Mouse (Mus musculus) embryonic facial prominence, embryonic 10.5 days (tissue): ENCODE measurements around the gene Smyd1. TPM values are rescaled to one million over a fixed set of nuclear protein-coding genes. Genes with fewer than 3 reads are reported as not detected.

Experiments used
- DNase-seq: peaks from one replicate; pipeline ENCODE4 v3.0.0-alpha.2; 2017; ENCODE audit warnings: low spot score
- H3K27ac ChIP-seq: fragments of 300-500 bp; sonication (generic); replicated peaks from 2 replicates; pipeline ENCODE4 v1.5.1; 2016; ENCODE audit warnings: mild to moderate bottlenecking
- H3K27me3 ChIP-seq: fragments of 300-500 bp; sonication (generic); replicated peaks from 2 replicates; pipeline ENCODE4 v1.6.1; 2016; ENCODE audit warnings: low read depth, mild to moderate bottlenecking; ENCODE audit not compliant: poor library complexity, severe bottlenecking
- H3K36me3 ChIP-seq: fragments of 300-500 bp; sonication (generic); replicated peaks from 2 replicates; pipeline ENCODE4 v1.6.1; 2016; ENCODE audit warnings: mild to moderate bottlenecking, moderate library complexity
- H3K4me1 ChIP-seq: fragments of 300-500 bp; sonication (generic); 2 replicates; pipeline ENCODE4 v1.6.1; 2016
- H3K4me3 ChIP-seq: fragments of 300-500 bp; sonication (generic); 2 replicates; pipeline ENCODE4 v1.5.1; 2016; ENCODE audit warnings: mild to moderate bottlenecking, moderate library complexity
- H3K9me3 ChIP-seq: fragments of 300-500 bp; sonication (generic); 2 replicates; pipeline ENCODE4 v1.6.1; 2016; ENCODE audit warnings: mild to moderate bottlenecking
- WGBS: fragments of 180-500 bp; shearing (Covaris S2); methylation state at CpG from one replicate; pipeline ENCODE4 v1.1.7; 2016; 5-methylcytosine and 5-hydroxymethylcytosine counted together
- polyA plus RNA-seq: library from polyadenylated mRNA; unstranded; fragments of >200 nt; fragmentation: Nextera tagmentation; extraction: Ambion mirVana; gene quantifications from 2 replicates; pipeline ENCODE4 v1.2.1, GENCODE M21; 2016

Gene Smyd1
- polyA plus RNA-seq, 1 experiment from 2014 or later: 0.25 TPM

- H3K36me3 ChIP-seq: no peaks in the 10 kb centered on the region
- no peak for DNase-seq
- H3K9me3 ChIP-seq: no peaks in the 10 kb centered on the region
- 72% methylated on average over 6 of the region's 6 CpGs for WGBS
- no peak overlapping the region for H3K27ac ChIP-seq
- no peaks in the 10 kb centered on the region for H3K27me3 ChIP-seq
- no peak overlapping the region for H3K4me3 ChIP-seq
- H3K4me1 ChIP-seq: no peaks in the 10 kb centered on the region
Measured at GRCm38 (mm10) chr6:71302097-71302731, 19.8 kb downstream of the Smyd1 start.

GRCm38 (mm10) chr6:71298751-71299150, 23.3 kb downstream of the Smyd1 start:
- no peak overlapping the region for H3K4me3 ChIP-seq
- DNase-seq: peak; percentile 53
- no peaks in the 10 kb centered on the region for H3K4me1 ChIP-seq
- H3K27ac ChIP-seq: no peak overlapping the region
- H3K36me3 ChIP-seq: no peaks in the 10 kb centered on the region
- 31% methylated on average over 3 of the region's 3 CpGs for WGBS
- H3K9me3 ChIP-seq: no peaks in the 10 kb centered on the region
- no peaks in the 10 kb centered on the region for H3K27me3 ChIP-seq

GRCm38 (mm10) chr6:71298051-71298450, 24.0 kb downstream of the Smyd1 start:
- DNase-seq: no peak
- H3K36me3 ChIP-seq: no peaks in the 10 kb centered on the region
- H3K4me1 ChIP-seq: no peaks in the 10 kb centered on the region
- no peaks in the 10 kb centered on the region for H3K9me3 ChIP-seq
- H3K27ac ChIP-seq: no peak overlapping the region
- 75% methylated on average over 2 of the region's 2 CpGs for WGBS
- H3K4me3 ChIP-seq: no peak overlapping the region
- no peaks in the 10 kb centered on the region for H3K27me3 ChIP-seq

- Histone ChIP-seq H3K9me3 (no peaks in the 10 kb centered on the region), H3K4me1 (no peaks in the 10 kb centered on the region), H3K36me3 (no peaks in the 10 kb centered on the region), H3K27ac (no peak overlapping the region), H3K27me3 (no peaks in the 10 kb centered on the region), H3K4me3 (no peak overlapping the region)
- WGBS: 75% methylated on average over 6 of the region's 6 CpGs
- DNase-seq: no peak
Measured at GRCm38 (mm10) chr6:71295303-71295702, 26.7 kb downstream of the Smyd1 start.

- H3K27me3 ChIP-seq: no peaks in the 10 kb centered on the region
- no peak overlapping the region for H3K27ac ChIP-seq
- H3K36me3 ChIP-seq: no peaks in the 10 kb centered on the region
- H3K4me3 ChIP-seq: no peak overlapping the region
- no peaks in the 10 kb centered on the region for H3K9me3 ChIP-seq
- H3K4me1 ChIP-seq: no peaks in the 10 kb centered on the region
- DNase-seq: no peak
- 91% methylated on average over 14 of the region's 14 CpGs for WGBS
Measured at GRCm38 (mm10) chr6:71293509-71293908, 28.5 kb downstream of the Smyd1 start.

GRCm38 (mm10) chr6:71279418-71279817, 42.6 kb downstream of the Smyd1 start:
- WGBS: 86% methylated on average over 1 of the region's 1 CpGs
- no peaks in the 10 kb centered on the region for H3K27me3 ChIP-seq
- no peaks in the 10 kb centered on the region for H3K4me1 ChIP-seq
- no peak overlapping the region for H3K27ac ChIP-seq
- H3K9me3 ChIP-seq: no peaks in the 10 kb centered on the region
- no peak for DNase-seq
- H3K36me3 ChIP-seq: peaks cover 10% of the 10 kb centered on the region
- no peak overlapping the region for H3K4me3 ChIP-seq

- Histone ChIP-seq H3K9me3 (no peaks in the 10 kb centered on the region), H3K36me3 (no peaks in the 10 kb centered on the region), H3K27ac (no peak overlapping the region), H3K4me1 (peaks cover 17% of the 10 kb centered on the region), H3K4me3 (no peak overlapping the region), H3K27me3 (no peaks in the 10 kb centered on the region)
- 87% methylated on average over 1 of the region's 1 CpGs for WGBS
- no peak for DNase-seq
Measured at GRCm38 (mm10) chr6:71274621-71275020, 47.4 kb downstream of the Smyd1 start.

DNA sequence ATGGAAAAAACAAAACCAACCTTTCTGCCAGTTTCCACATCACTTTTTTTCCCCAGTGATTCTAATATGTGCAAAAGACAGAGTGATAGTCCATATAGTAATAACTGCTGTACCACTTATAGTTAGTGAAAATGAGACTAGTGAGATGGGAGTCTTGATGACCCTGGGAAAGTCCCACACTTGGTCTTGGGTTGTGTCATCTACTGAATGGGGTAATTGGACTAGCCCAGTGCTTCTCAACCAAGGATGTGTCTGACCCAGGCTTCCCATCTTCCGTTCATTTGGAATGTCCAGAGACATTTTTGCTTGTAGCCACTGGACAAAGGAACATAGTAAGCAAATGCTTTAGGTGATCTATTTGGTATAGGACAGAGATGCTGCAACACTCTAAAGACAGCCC, 48.3 kb downstream of the Smyd1 start:
- Histone ChIP-seq H3K27ac (no peak overlapping the region), H3K36me3 (no peaks in the 10 kb centered on the region), H3K4me1 (peaks cover 17% of the 10 kb centered on the region), H3K9me3 (no peaks in the 10 kb centered on the region), H3K4me3 (no peak overlapping the region), H3K27me3 (no peaks in the 10 kb centered on the region)
- WGBS: 92% methylated on average over 1 of the region's 1 CpGs
- no peak for DNase-seq

GRCm38 (mm10) chr6:71272316-71272741, 49.7 kb downstream of the Smyd1 start:
- Histone ChIP-seq H3K4me1 (peaks cover 17% of the 10 kb centered on the region), H3K27me3 (no peaks in the 10 kb centered on the region), H3K36me3 (no peaks in the 10 kb centered on the region), H3K27ac (peak overlapping the region; percentile 98), H3K4me3 (peak overlapping the region; percentile 95), H3K9me3 (no peaks in the 10 kb centered on the region)
- 2% methylated on average over 11 of the region's 11 CpGs for WGBS
- DNase-seq: no peak

DNA sequence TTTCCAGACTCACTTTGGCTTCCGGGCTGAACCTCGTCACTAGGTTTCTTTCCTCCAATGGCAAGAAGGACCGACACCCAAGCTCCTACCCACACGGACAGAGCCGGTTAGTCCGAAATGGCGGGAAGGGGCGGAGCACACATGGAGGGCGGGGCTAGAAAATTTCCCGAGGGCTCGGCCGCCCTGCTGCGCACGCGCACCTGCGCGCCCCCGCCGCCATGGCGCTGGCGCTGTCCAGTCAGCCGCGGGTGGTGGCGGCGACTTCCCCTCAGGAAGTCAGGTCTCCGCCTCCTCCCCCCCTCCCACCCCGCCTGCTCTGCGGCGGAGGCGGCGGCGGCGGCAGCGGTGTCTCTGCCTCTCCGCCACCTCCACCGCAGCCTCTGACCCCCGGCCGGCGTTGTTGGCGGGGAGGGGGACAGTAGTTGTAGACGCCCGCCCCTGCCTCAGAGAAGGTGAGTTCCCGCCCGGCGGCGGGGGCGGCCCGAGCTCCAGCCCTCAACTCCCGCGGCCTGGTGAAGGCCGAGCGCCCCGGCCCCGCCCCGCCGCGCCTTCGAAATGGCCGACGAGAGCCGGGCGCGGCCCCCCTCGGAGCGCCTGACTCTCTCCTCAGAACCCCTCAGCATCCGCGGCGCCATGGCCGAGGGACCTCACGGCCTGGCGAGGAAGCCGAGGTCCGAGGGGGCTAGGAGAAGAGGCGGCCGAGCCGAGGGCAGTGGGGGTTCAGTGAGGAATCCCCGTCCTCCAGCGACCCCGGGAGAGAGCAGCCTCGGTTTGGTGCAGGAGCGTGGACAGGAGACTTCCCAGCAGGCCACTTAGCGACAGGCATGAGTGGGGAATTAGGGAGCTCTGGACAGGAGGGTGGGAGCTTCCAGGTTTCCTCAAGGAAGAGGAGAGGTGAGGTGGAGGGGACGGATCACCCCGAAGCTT, 50.4 kb downstream of the Smyd1 start, which contains the start of gene Krcc1:
Gene Krcc1, plus strand, starts transcription at position 289 of the 927 bp plus-strand sequence.
- no peaks in the 10 kb centered on the region for H3K36me3 ChIP-seq
- peak; percentile 98 for DNase-seq
- no peaks in the 10 kb centered on the region for H3K9me3 ChIP-seq
- WGBS: 1% methylated on average over 83 of the region's 84 CpGs
- H3K4me1 ChIP-seq: peaks cover 17% of the 10 kb centered on the region
- H3K4me3 ChIP-seq: peak within 1 kb of the TSS; percentile 95
- H3K27ac ChIP-seq: peak within 1 kb of the TSS; percentile 98
- no peaks in the 10 kb centered on the region for H3K27me3 ChIP-seq

DNA sequence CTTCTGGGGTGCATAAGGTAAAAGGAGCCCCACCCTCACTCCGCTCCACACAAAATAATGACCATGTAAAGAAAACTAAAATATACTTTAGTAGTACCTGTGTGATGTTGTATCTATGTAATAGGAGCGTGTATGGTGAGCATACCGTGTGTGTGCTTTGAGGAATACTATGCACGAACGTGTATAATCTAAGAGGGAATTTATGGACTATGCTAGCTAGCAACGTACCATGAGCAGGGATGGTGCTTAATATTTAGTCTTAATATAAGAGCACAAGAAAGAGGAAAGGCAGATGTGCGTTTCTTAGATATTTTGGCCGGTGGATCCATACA, 51.0 kb downstream of the Smyd1 start:
- 2% methylated on average over 8 of the region's 8 CpGs for WGBS
- H3K27ac ChIP-seq: peak overlapping the region; percentile 98

GRCm38 (mm10) chr6:71270301-71271056, 51.6 kb downstream of the Smyd1 start:
- Histone ChIP-seq H3K4me3 (peak overlapping the region; percentile 95), H3K4me1 (peaks cover 17% of the 10 kb centered on the region), H3K27me3 (no peaks in the 10 kb centered on the region), H3K9me3 (no peaks in the 10 kb centered on the region), H3K36me3 (no peaks in the 10 kb centered on the region), H3K27ac (peak overlapping the region; percentile 98)
- 36% methylated on average over 13 of the region's 14 CpGs for WGBS
- peak; percentile 64 for DNase-seq

More for the DNA sequence above, 51.0 kb downstream of the Smyd1 start:
- no peak for DNase-seq
- Histone ChIP-seq H3K9me3 (no peaks in the 10 kb centered on the region), H3K36me3 (no peaks in the 10 kb centered on the region), H3K27me3 (no peaks in the 10 kb centered on the region), H3K4me3 (peak overlapping the region; percentile 95), H3K4me1 (peaks cover 17% of the 10 kb centered on the region)
